Mouse (Mus musculus): ENCODE data around the gene Lhfp. TPM values are rescaled to one million over a fixed set of nuclear protein-coding genes. Genes with fewer than 3 reads are reported as not detected.
"Not testable (repeated sequence)": the region's sequence is repeated elsewhere in the genome, so short reads cannot be mapped to it uniquely, and the experiment has no call there.

Gene Lhfp
- polyA plus RNA-seq, 1 experiment from 2014 or later: 34.9 TPM

- Histone ChIP-seq H3K9ac (replicated peaks; ENCODE audit: low read depth, low read length) (no peak overlapping the region), H3K4me2 (ENCODE audit: low read depth, low read length) (no peak overlapping the region), H3K4me3 (ENCODE audit: low read depth, low read length) (no peak overlapping the region), H3K9me3 (ENCODE audit: control insufficient read depth, low read length) (no peaks in the 10 kb centered on the region), H3K36me3 (ENCODE audit: control insufficient read depth, insufficient read depth, low read length) (no peaks in the 10 kb centered on the region), H3K27me3 (ENCODE audit: control insufficient read depth, insufficient read depth, low read length) (no peaks in the 10 kb centered on the region), H3K4me1 (ENCODE audit: control insufficient read depth, insufficient read depth, low read length) (peaks cover 3% of the 10 kb centered on the region; the same call in 1 of the 2 replicates), H3K27ac (ENCODE audit: low read depth, low read length) (no peak overlapping the region)
- no peak for ATAC-seq (ENCODE audit: low read depth)
- WGBS: 27% methylated on average over 7 of the region's 7 CpGs
Observed at GRCm38 (mm10) chr3:53258657-53259158, 217.4 kb downstream of the Lhfp start.

- ATAC-seq (ENCODE audit: low read depth): no peak
- Histone ChIP-seq H3K9ac (replicated peaks; ENCODE audit: low read depth, low read length) (no peak overlapping the region), H3K36me3 (ENCODE audit: control insufficient read depth, insufficient read depth, low read length) (no peaks in the 10 kb centered on the region), H3K4me2 (ENCODE audit: low read depth, low read length) (no peak overlapping the region), H3K4me1 (ENCODE audit: control insufficient read depth, insufficient read depth, low read length) (no peaks in the 10 kb centered on the region), H3K27me3 (ENCODE audit: control insufficient read depth, insufficient read depth, low read length) (no peaks in the 10 kb centered on the region), H3K4me3 (ENCODE audit: low read depth, low read length) (no peak overlapping the region), H3K9me3 (ENCODE audit: control insufficient read depth, low read length) (no peaks in the 10 kb centered on the region), H3K27ac (ENCODE audit: low read depth, low read length) (no peak overlapping the region)
- 87% methylated on average over 6 of the region's 6 CpGs for WGBS
Observed at GRCm38 (mm10) chr3:53266116-53266515, 224.8 kb downstream of the Lhfp start.

DNA sequence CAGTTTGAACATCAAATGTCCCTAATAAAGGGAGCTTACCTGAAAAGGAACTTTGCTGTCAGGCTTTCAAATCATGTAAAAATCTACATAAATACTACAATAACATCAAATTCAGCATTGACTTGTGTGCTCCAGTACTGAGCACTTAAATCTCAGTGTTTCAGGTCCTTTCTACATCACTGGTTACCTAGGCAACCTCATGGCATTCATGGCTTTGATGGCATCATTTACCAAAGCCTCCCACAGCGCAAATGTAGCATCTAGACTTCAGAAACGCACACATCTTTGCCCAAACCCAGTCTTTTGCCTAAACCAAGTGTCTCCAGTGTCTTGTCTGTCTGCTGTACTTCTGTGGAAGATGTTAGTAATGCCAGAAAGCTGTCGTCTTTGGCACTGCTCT lies 225.7 kb downstream of the Lhfp start:
- H3K9me3 ChIP-seq (ENCODE audit: control insufficient read depth, low read length): no peaks in the 10 kb centered on the region
- H3K4me3 ChIP-seq (ENCODE audit: low read depth, low read length): no peak overlapping the region
- 63% methylated on average over 3 of the region's 3 CpGs for WGBS
- no peak for ATAC-seq (ENCODE audit: low read depth)
- H3K36me3 ChIP-seq (ENCODE audit: control insufficient read depth, insufficient read depth, low read length): no peaks in the 10 kb centered on the region
- H3K4me1 ChIP-seq (ENCODE audit: control insufficient read depth, insufficient read depth, low read length): no peaks in the 10 kb centered on the region
- no peak overlapping the region for H3K4me2 ChIP-seq (ENCODE audit: low read depth, low read length)
- H3K27me3 ChIP-seq (ENCODE audit: control insufficient read depth, insufficient read depth, low read length): no peaks in the 10 kb centered on the region
- H3K27ac ChIP-seq (ENCODE audit: low read depth, low read length): no peak overlapping the region
- no peak overlapping the region for H3K9ac ChIP-seq (replicated peaks; ENCODE audit: low read depth, low read length)

DNA sequence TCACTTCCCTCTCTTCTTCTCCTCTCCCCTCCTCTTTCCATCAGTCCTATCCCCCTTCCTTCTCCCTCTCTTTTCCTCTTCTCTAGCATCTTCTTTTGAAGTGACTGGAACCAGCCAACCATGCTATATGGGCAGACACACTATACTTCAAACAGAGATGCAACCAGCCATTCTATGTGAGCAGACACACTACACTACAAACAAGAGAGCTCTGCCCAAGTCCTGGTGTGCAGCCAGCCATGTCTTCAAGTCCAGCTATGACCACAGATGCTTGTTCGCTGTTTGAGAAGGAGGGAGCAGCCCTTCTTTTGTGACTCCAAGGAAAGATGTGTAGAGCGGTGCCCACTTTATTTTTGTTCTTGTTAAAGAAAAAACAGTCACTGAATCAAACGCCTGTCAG lies 231.9 kb downstream of the Lhfp start:
- H3K9ac ChIP-seq (replicated peaks; ENCODE audit: low read depth, low read length): no peak overlapping the region
- no peak overlapping the region for H3K4me2 ChIP-seq (ENCODE audit: low read depth, low read length)
- H3K4me3 ChIP-seq (ENCODE audit: low read depth, low read length): no peak overlapping the region
- H3K27me3 ChIP-seq (ENCODE audit: control insufficient read depth, insufficient read depth, low read length): no peaks in the 10 kb centered on the region
- H3K27ac ChIP-seq (ENCODE audit: low read depth, low read length): no peak overlapping the region
- H3K4me1 ChIP-seq (ENCODE audit: control insufficient read depth, insufficient read depth, low read length): no peaks in the 10 kb centered on the region
- WGBS: 90% methylated on average over 3 of the region's 3 CpGs
- ATAC-seq (ENCODE audit: low read depth): no peak
- no peaks in the 10 kb centered on the region for H3K9me3 ChIP-seq (ENCODE audit: control insufficient read depth, low read length)
- H3K36me3 ChIP-seq (ENCODE audit: control insufficient read depth, insufficient read depth, low read length): no peaks in the 10 kb centered on the region

- Histone ChIP-seq H3K27ac (ENCODE audit: low read depth, low read length) (no peak overlapping the region), H3K27me3 (ENCODE audit: control insufficient read depth, insufficient read depth, low read length) (no peaks in the 10 kb centered on the region), H3K9me3 (ENCODE audit: control insufficient read depth, low read length) (no peaks in the 10 kb centered on the region), H3K4me1 (ENCODE audit: control insufficient read depth, insufficient read depth, low read length) (no peaks in the 10 kb centered on the region), H3K4me2 (ENCODE audit: low read depth, low read length) (no peak overlapping the region), H3K4me3 (ENCODE audit: low read depth, low read length) (no peak overlapping the region), H3K9ac (replicated peaks; ENCODE audit: low read depth, low read length) (no peak overlapping the region), H3K36me3 (ENCODE audit: control insufficient read depth, insufficient read depth, low read length) (no peaks in the 10 kb centered on the region)
- ATAC-seq (ENCODE audit: low read depth): no peak
- 96% methylated on average over 2 of the region's 2 CpGs for WGBS
Observed at GRCm38 (mm10) chr3:53277993-53278392, 236.7 kb downstream of the Lhfp start.

DNA sequence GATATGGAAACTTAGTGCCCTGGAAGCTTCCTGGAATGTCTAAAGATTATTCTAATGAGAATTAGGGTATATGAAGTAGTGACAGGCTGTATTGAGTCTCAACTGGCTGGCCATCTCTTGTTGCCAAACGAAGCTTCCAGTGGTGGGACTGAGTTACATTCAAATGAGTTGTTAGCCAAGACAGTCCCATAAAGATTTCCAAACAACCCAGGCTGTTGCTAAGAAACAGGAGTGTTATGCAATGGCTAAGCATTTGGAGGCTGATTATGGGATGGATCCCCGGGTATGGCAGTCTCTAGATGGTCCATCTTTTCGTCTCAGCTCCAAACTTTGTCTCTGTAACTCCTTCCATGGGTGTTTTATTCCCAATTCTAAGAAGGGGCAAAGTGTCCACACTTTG lies 240.7 kb downstream of the Lhfp start:
- not testable (repeated sequence) for H3K4me3 ChIP-seq (ENCODE audit: low read depth, low read length); H3K9ac ChIP-seq (replicated peaks; ENCODE audit: low read depth, low read length); ATAC-seq (ENCODE audit: low read depth); H3K4me1 ChIP-seq (ENCODE audit: control insufficient read depth, insufficient read depth, low read length); H3K9me3 ChIP-seq (ENCODE audit: control insufficient read depth, low read length); H3K27ac ChIP-seq (ENCODE audit: low read depth, low read length); H3K27me3 ChIP-seq (ENCODE audit: control insufficient read depth, insufficient read depth, low read length); H3K4me2 ChIP-seq (ENCODE audit: low read depth, low read length); H3K36me3 ChIP-seq (ENCODE audit: control insufficient read depth, insufficient read depth, low read length)
- 69% methylated on average over 3 of the region's 3 CpGs for WGBS

DNA sequence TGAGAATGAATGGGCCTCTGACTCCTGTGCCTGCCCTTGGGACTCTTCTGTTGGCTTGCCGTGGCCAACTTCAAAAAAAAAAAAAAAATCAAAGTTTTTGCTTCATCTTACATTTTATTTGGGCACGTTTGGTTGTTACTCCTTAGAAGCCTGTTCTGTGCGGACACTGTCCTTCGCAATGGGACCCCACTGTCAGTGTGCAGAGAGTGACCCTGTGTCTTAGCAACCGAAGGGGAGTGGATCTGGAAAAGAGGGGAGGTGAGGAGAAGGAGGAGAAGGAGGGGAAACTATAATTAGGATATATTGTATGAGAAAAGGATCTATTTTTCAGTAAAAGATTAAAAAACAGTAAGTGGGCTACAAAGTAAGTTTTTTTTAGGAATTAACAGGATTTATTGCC lies 242.7 kb downstream of the Lhfp start:
- Histone ChIP-seq H3K9me3 (ENCODE audit: control insufficient read depth, low read length) (no peaks in the 10 kb centered on the region), H3K4me2 (ENCODE audit: low read depth, low read length) (no peak overlapping the region), H3K4me1 (ENCODE audit: control insufficient read depth, insufficient read depth, low read length) (no peaks in the 10 kb centered on the region), H3K36me3 (ENCODE audit: control insufficient read depth, insufficient read depth, low read length) (no peaks in the 10 kb centered on the region), H3K27me3 (ENCODE audit: control insufficient read depth, insufficient read depth, low read length) (no peaks in the 10 kb centered on the region), H3K27ac (ENCODE audit: low read depth, low read length) (no peak overlapping the region), H3K9ac (replicated peaks; ENCODE audit: low read depth, low read length) (no peak overlapping the region), H3K4me3 (ENCODE audit: low read depth, low read length) (no peak overlapping the region)
- ATAC-seq (ENCODE audit: low read depth): no peak
- WGBS: 93% methylated on average over 5 of the region's 5 CpGs

GRCm38 (mm10) chr3:53284471-53285177 lies 243.3 kb downstream of the Lhfp start:
- H3K9ac ChIP-seq (replicated peaks; ENCODE audit: low read depth, low read length): no peak overlapping the region
- H3K36me3 ChIP-seq (ENCODE audit: control insufficient read depth, insufficient read depth, low read length): no peaks in the 10 kb centered on the region
- no peaks in the 10 kb centered on the region for H3K9me3 ChIP-seq (ENCODE audit: control insufficient read depth, low read length)
- H3K27ac ChIP-seq (ENCODE audit: low read depth, low read length): no peak overlapping the region
- no peaks in the 10 kb centered on the region; the same call in 1 of the 2 replicates for H3K4me1 ChIP-seq (ENCODE audit: control insufficient read depth, insufficient read depth, low read length)
- no peak for ATAC-seq (ENCODE audit: low read depth)
- H3K4me2 ChIP-seq (ENCODE audit: low read depth, low read length): no peak overlapping the region
- no peaks in the 10 kb centered on the region for H3K27me3 ChIP-seq (ENCODE audit: control insufficient read depth, insufficient read depth, low read length)
- H3K4me3 ChIP-seq (ENCODE audit: low read depth, low read length): no peak overlapping the region
- WGBS: 80% methylated on average over 13 of the region's 13 CpGs

- H3K27ac ChIP-seq (ENCODE audit: low read depth, low read length): peak overlapping the region; percentile 28; the same call in 1 of the 2 replicates
- H3K9ac ChIP-seq (replicated peaks; ENCODE audit: low read depth, low read length): no peak overlapping the region
- no peaks in the 10 kb centered on the region for H3K9me3 ChIP-seq (ENCODE audit: control insufficient read depth, low read length)
- no peaks in the 10 kb centered on the region; the same call in none of the 2 replicates for H3K4me1 ChIP-seq (ENCODE audit: control insufficient read depth, insufficient read depth, low read length)
- no peaks in the 10 kb centered on the region for H3K36me3 ChIP-seq (ENCODE audit: control insufficient read depth, insufficient read depth, low read length)
- no peak for ATAC-seq (ENCODE audit: low read depth)
- no peak overlapping the region for H3K4me3 ChIP-seq (ENCODE audit: low read depth, low read length)
- 56% methylated on average over 9 of the region's 9 CpGs for WGBS
- no peaks in the 10 kb centered on the region for H3K27me3 ChIP-seq (ENCODE audit: control insufficient read depth, insufficient read depth, low read length)
- H3K4me2 ChIP-seq (ENCODE audit: low read depth, low read length): no peak overlapping the region
Observed at GRCm38 (mm10) chr3:53288662-53289061, 247.3 kb downstream of the Lhfp start.
